Mouse (Mus musculus) T-cell, adult 2 months (primary cell): Measurements from ENCODE around the gene Psma5.

Experiments used
- DNase-seq: peaks from one replicate; pipeline ENCODE4 v3.0.0; 2022; ENCODE audit warnings: low spot score

Psma5 gene

GRCm38 (mm10) chr3:108282401-108283240 lies 25.9 kb downstream of the Psma5 start:
- DNase-seq = no peak

GRCm38 (mm10) chr3:108283241-108283561 lies 26.5 kb downstream of the Psma5 start:
- DNase-seq = no peak

GRCm38 (mm10) chr3:108283781-108284601 lies 27.3 kb downstream of the Psma5 start, which contains the start of gene Sort1:
Sort1 (plus strand) TSS chr3:108284082.
- DNase-seq = peak; percentile 6

DNA sequence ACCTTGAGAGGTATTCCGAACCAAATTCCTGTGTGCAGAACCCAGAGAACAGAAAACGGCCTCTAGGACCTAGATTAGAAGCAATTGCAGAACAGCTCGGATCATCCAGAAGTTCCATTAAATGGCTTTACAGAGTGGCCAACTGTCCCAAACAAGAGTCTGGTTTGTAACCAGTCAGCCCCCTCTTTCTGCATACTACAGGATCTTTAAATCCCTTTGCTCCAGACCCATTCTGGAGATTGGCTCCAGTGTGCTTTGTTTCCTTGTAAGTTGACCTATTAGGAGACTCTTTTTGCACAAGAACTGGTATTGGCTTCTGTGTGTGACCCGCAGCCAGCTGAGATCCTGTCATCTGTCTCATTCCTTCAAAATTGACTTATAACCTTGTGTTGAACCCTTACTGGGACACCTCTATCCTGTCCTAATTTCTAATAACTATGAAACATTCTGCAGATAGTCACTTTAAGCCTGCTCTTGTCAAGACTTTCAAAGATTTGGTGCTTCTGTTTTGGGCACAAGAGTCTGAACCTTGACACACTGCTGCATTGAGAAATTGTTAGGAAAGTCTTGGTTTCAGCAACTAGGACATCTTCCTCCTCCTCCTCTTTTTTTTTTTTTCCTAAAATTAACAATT lies 28.5 kb downstream of the Psma5 start:
- no peak for DNase-seq

- no peak for DNase-seq
Measured at GRCm38 (mm10) chr3:108286671-108287439, 30.1 kb downstream of the Psma5 start.

DNA sequence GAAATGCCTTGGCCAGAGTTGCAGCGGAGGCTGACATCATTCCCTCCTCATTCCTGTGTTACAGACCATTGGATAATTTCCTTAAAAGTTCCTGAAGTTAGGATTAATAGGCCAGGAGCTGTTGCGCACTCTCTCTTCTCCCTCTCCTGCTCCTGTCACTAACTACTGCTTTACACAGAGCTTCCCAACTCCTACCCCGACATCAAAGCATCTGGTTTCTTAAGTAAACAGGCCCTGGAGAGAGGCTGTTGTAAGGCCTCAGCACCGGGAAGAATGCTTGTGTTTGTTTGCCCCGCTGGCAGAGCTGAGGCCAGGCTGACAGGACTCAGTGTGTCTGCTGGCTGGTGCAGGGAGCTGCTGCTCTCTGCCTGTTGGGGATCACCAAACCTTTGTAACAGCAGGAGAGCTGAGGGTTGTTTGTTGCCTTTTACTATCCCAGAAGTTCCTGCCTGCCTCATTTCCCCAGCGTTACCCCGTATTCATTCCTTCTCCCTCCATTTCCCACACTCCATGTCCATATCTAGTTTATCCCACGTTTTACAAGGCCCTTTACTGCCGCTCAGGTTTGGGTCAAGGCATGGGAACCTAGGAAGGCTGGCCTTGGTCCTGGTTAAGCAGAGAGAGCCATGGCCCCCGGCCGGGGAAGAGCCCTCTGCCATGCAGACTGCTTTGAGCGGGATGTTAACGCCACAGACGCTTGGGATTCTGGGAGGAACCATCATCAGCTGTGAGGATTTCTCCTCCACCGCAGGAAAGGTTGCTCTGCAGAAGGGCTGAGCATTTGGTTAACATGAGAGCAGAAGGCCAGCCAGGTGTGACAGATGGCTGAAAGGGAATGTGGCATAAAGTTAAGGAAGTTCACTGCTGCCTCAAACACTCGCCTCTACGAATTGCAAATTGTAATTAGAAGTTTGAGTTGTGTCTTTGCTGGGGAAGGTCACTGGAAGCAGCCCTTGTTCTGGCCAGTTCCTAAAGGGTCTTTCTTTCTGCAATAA lies 31.4 kb downstream of the Psma5 start:
- DNase-seq = no peak

DNA sequence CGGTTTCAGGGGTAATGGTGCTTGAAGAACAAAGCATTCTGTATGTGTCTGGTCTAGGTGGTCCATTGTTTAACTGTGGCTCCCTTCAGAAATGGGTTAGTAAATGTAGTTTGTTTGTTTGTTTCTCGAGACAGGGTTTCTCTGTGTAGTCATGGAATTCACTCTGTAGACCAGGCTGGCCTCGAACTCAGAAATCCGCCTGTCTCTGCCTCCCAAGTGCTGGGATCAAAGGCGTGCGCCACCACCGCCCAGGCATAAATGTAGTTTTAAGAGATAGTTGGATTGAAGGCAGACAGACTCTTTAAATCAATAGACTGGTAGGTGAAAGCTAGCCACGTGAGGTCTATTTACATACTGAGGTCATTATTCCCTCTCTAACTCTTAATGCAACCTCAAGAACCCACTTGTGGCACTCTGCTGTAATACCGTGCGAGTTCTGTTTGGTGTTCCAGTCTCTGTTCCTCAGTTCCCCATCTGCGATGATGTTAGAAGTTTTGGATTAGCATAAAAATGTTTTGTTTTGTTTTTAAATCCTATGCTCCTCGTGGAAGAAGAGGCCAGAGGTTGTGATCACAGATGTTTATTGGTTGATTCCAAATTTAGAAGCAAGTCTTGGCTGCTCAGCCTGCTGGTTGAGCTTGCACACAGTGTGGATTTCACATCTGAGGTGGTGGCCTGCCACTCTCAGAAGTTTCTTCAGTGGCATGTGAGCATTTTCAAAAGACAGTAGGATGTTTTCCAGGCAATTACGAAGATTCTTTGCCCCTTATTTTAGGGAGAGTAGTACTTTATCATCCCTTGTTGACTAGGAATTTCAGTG lies 32.8 kb downstream of the Psma5 start:
- no peak for DNase-seq

GRCm38 (mm10) chr3:108291036-108291799 lies 34.5 kb downstream of the Psma5 start:
- DNase-seq = no peak

DNA sequence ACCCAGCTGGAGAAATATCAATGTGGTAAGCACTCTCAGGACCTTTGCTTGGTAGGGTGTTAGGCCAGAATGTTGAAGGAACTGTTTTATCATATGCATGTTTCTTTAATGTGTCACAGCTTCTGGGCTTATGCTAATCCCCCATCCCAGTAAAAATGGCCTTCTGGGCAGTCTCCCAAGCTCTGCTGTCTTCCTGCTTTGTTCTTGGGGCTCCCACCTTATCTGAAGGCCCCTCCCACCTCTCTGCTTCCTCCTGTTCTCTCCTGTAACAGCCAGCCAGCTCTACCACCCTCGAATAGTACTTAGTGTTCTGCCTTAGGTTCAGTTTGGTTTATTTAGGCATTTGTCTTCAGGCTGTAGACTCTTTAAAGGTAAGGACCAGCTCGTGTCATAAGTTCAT lies 37.7 kb downstream of the Psma5 start:
- no peak for DNase-seq

DNA sequence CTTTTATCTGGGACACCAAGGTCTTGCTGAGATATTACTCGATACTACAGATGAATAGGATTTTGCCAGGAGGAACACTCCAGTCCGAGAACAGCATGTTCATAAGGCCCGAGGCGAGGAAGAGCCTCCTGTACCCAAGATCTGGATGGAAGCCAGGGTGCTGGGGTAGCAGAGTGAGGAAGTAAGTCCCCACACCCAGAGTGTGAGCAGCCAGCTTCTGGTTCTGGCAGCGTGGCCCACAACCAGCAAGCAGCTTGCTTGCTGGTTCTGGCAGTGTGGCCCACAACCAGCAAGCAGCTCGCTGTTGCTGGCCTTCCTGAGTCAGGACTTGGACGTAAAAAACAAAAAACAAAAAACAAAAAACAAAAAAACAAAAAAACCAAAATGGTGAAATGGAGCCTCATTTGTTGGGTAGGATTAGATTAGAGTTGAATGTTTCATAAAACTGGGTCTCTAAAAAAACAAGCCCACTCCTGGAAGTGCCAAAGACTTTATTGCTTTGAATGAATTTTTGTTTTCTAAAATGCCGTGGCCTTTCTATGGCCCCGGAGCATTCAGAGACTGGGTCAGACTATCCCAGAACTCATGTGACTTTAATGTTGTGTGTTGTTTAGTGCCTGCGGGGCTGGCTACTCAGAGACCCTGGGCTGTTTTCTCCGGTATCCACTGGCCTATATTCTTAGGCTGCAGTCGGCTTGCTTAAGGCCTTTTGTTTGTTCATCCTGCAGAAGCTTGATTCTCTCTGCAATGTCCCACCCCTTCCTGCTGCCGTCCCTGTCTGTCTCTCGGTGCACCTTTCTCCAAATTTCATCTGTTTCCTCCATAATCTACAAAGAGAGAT lies 38.9 kb downstream of the Psma5 start:
- no peak for DNase-seq

DNA sequence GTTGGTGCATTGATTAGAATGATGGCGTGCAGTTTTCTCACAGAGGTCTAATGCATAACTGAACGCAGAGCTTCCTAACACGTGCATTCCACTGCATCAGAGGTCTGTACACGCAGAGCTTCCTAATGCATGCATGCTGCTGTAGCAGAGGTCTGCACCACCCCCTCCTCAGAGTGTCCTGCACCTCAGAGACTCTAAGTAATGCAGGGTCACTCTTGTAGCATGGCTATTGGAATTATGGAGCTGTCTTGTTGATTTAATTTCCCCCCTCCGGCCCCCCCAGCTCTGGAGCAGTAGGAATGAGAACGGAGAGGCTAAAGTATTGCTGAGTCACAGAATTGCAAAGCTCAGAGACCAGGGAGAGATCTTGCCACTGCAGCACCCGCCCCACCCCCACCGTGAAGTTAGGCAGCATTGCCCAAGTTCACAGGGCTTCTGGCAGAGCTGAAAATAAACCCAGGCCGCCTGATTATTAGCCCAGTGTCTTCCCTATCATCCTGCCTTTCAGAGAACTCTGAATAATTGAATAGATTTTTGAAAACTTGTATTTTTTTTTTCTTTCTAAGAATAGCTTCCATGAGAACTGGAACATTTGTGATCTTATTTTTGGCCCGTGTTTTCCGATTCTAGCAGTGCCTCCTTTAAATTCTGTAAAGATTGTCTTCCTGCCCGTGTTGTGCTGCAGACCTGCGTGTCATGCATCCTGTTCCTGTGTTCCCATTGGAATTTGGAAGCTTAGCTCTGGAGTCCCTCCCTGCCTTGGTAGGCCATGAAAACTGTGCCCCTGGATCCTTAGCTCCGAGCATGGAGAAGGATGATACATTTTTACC lies 39.7 kb downstream of the Psma5 start:
- no peak for DNase-seq

GRCm38 (mm10) chr3:108297050-108297419 lies 40.3 kb downstream of the Psma5 start:
- DNase-seq = no peak

DNA sequence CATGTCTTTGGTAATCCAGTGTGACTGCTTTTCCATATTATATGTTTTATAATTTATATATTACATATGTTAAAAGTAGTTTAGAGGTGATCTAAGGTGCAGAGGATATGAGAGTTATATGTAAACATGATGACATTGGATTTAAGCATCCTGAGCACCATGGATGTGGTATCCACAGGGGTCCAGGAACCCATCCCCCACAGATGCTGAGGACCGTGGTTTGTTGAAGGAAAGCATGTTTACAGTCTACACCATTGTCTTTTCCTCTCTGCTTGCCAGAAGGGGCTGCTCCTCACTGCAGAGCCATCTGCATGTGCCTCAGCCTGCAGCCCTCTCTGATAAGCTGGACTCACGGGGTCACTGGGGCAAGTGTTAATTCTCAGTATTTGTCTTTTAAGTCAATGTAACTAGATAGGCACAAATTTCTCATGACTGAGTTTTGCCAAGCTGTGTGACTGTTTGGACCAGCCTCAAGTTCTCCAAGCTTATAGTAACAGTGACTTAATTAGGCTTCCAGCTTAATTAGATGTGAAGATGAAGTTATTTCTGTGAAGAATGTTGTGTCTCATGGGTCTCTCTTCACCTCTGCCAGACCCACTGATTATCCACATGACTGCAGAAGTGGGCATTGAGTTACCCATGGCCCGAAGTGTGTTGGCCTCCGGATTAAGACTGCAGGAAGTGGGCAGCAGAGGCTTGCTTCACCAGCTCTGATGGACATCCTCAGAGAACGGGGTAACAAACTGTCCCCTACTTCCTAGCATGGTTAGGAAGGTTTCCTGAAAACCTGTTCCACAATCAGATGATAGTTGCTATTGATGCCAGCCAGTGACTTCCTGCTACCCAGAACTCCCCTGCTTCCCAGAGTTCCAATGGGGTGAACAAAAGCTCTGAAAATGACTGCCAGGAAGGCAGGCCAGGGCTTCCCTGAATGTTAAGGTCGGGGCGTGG lies 41.2 kb downstream of the Psma5 start:
- no peak for DNase-seq

GRCm38 (mm10) chr3:108300455-108301030 lies 43.8 kb downstream of the Psma5 start:
- DNase-seq = no peak

DNA sequence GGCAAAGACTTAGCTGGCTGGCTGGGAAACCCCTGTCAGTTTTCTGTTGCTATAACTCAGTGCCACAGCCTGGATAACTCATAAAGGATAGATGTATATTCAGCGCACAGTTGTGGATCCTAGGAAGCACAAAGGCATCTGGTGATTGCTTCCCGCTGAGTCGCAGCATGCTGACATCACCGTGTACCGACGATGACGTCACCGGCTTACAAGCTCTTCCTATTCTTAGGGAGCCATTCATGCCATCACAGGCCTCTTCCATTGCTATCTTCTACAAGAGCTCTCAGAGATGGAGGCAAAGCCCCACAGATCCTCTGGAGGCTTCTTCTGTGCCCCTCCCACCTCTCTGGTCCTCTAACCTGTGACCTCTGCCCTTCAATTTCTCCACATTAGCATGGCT lies 47.0 kb downstream of the Psma5 start:
- no peak for DNase-seq

GRCm38 (mm10) chr3:108304747-108305146 lies 48.0 kb downstream of the Psma5 start:
- DNase-seq = no peak
